Mouse (Mus musculus) heart, postnatal 25 days (tissue): ENCODE data around the gene Ubn1. TPM values are rescaled to one million over a fixed set of nuclear protein-coding genes. Genes with fewer than 3 reads are reported as not detected.

Experiments used
- DNase-seq: peaks from one replicate; pipeline ENCODE4 v3.0.0; 2022; ENCODE audit warnings: low spot score
- intact Hi-C: fragments of 180-260 bp; cut with DNase I; formaldehyde crosslinking; loops from one replicate; pipeline ENCODE4 v1.15.1; 2025
- total RNA-seq, 2 experiments: library from RNA; stranded (reverse); gene quantifications; 2 replicates each; pipeline ENCODE4 v1.2.3; 2021

Ubn1 gene
- total RNA-seq = 10 to 100 TPM; 23.5 to 30.8 TPM

GRCm38 (mm10) chr16:5049774-5050234 is at the start of gene Ubn1, which contains the start of gene Glyr1:
Gene Ubn1 (plus strand): TSS chr16:5050057.
Gene Glyr1 (minus strand): TSS chr16:5049863.
- DNase-seq = peak; percentile 99
- intact Hi-C loops = loop anchor here (5.0 kb wide), 2 partner anchors 33 to 88 kb away; partner anchors contain the start of gene Anks3

GRCm38 (mm10) chr16:5000611-5001010 is 49.2 kb upstream of the Ubn1 start:
- intact Hi-C loops = no loop called here

DNA sequence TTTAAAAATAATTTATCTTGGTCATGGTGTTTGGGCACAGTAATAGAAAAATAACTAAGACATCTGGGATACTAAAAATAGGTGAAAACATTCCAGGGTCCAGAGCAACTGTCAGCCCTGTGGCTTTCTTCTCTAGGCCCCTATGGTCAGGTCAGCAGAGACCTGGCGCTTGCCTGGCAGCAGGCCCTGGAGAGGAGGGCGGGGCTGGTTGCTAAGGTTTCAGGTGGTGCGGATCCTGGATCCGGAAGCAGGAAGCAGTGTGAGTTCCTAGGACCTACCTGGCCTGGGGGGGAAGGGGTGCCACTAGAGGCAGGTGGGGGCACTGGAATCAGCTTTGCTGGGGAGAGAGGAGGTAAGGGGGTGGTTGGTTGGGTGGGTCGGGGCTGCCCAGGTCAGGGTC is 42.8 kb upstream of the Ubn1 start, which contains the start of gene Smim22:
TSS of gene Smim22 (plus strand) at position 222 of the 400 bp plus-strand sequence.
- intact Hi-C loops = no loop called here
- DNase-seq = no peak

More at GRCm38 (mm10) chr16:5000611-5001010, 49.2 kb upstream of the Ubn1 start:
- no peak for DNase-seq

DNA sequence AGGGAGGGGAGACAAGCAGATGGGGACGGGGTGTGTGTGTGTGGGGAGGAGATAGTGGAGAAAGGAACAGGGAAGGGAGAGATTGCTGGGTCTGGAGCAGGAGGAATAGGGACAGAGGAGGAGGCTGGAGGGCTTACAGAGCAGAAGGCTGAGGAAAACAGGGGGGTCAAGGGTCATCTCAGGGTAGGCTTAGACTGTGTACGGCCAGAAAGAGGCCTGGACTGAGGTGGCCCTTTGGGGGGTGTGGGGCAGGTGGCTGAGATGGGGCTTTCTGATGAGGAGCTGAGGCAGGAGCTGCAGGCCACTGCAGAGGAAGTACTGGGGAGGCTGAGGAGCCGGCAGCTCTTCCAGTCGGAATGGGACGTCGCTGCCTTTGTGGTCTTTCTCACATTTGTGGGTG is 42.4 kb upstream of the Ubn1 start:
- no peak for DNase-seq
- intact Hi-C loops = no loop called here

GRCm38 (mm10) chr16:5008076-5008475 is 41.8 kb upstream of the Ubn1 start:
- DNase-seq = no peak
- intact Hi-C loops = no loop called here

GRCm38 (mm10) chr16:5010371-5010935 is 39.4 kb upstream of the Ubn1 start:
- no peak for DNase-seq
- intact Hi-C loops = loop anchor here (5.0 kb wide), 1 partner anchor 43 kb away; no protein-coding TSS in a partner anchor

DNA sequence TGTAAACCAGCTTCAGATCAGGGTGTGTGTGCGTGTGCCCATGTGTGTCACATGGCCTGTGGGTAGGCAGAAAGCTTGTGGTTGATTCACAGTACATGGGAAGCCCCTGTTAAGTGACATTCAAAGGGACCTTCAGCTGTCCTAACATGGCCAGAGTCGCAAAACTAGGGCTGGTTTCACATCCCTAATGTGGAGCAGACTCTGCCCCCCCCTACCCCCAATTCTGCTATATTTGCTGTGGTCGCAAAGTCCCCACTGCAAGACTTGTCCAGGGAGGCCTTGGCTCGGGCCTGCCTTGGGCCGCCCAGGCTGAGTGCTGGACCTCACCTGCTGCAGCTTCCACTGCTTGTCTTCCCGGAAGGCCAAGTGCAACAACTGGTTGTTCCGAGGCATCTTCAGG is 38.6 kb upstream of the Ubn1 start:
- intact Hi-C loops = loop anchor here (5.0 kb wide), 1 partner anchor 44 kb away; no protein-coding TSS in a partner anchor
- no peak for DNase-seq

- intact Hi-C loops = loop anchor here (5.0 kb wide), 1 partner anchor 45 kb away; no protein-coding TSS in a partner anchor
- DNase-seq = no peak
Observed at GRCm38 (mm10) chr16:5012036-5013005, 37.5 kb upstream of the Ubn1 start.

DNA sequence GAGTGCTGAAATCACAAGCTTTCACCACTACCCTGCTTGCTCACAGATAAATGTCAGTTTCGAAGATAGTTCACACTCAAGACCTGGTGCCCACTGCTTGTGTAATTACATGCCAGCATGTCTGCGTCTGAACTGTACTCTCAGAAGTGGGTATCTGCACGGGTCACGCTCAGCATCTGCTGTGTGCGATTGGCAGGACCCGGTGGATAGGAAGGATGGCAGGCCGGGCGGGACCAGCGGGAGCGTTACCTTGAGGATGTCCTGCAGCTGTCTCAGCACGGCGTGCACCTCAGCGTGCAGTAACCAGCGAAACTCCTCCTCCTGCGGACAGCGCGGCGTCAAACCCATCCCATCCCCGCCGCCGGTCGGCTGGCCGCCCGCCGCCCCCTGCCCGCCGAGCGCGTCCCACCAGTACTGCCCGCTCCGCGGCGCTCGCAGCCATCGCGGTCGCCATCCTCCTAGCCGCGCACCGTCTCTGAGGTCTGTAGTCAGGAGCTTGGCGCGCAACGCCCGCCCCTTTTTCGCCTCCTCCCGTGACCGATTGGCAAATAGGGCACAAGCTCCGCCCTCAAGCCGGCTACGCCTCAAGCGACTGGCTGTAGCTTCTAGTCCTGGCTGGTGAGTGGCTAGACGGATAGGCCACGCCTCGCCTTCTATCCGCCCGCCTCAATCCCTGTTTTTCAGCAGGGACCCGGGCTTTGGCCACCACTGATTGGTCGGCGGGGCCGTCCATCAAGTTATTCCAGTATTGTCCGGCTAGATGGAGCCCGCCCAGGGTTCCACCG is 36.6 kb upstream of the Ubn1 start, which contains the start of gene Rogdi:
TSS of gene Rogdi (minus strand) at position 500 of the 785 bp plus-strand sequence.
- DNase-seq = peak; percentile 98
- intact Hi-C loops = loop anchor here (5.0 kb wide), 1 partner anchor 46 kb away; no protein-coding TSS in a partner anchor

GRCm38 (mm10) chr16:5014578-5014977 is 35.3 kb upstream of the Ubn1 start:
- no peak for DNase-seq
- intact Hi-C loops = loop anchor here (5.0 kb wide), 1 partner anchor 47 kb away; no protein-coding TSS in a partner anchor

DNA sequence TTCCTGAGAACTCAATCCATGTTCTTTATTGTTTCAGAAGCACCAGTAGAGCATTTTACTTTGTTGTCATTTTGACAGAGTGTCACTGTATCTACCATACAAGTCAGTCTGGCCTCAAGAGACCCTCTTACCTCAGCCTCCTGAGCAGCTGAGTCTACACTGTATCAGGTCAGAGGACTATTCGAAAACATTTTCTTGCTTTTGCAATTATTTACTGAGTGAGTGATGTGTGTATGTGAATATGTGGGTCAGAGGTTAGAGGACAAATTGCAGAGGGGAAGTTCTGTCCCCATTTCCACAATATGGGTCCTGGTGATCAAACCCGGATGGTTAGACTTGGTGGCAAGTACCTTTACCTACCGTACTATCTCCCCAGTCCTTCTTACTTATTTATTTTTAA is 25.8 kb upstream of the Ubn1 start:
- no peak for DNase-seq
- intact Hi-C loops = no loop called here

DNA sequence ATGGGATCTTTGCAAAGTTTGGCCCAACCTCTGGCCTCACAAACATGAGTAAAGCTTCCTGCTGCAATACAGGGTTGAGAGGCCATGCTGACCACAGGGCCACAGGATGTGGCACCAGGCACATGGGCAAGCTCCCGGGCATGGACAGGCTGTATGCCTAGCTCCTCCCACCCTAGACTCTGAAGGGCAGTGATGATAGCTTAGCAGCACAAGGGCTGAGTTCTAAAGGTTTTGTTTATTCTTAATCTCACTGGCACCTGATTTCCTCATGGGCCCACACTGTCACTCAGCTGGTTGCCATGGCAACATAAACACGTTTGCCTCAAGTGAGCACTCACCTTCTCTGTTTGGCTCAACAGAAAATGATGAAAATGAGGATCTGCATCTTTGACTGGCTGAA is 20.0 kb upstream of the Ubn1 start:
- intact Hi-C loops = no loop called here
- no peak for DNase-seq

GRCm38 (mm10) chr16:5035591-5035990 is 14.3 kb upstream of the Ubn1 start:
- intact Hi-C loops = no loop called here
- DNase-seq = no peak

GRCm38 (mm10) chr16:5036649-5037234 is 13.1 kb upstream of the Ubn1 start:
- intact Hi-C loops = no loop called here
- DNase-seq = no peak

DNA sequence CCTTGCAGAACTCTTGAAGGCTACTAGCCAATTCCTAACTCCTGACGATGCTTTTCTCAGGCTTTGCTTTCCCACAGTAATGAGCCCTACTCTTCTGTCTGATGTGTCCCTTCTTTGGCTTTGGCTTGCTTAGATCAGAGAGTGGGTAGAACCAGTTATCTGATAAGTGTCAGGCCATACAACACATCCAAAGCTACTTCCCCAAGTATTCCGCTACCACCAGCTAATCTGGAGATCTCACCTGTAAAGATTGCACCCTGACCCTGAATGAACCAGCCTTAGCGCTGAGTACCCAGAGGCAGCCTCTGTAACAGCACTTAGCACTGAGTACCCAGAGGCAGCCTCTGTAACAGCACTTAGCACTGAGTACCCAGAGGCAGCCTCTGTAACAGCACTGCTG is 4.5 kb upstream of the Ubn1 start:
- intact Hi-C loops = loop anchor here (5.0 kb wide), 1 partner anchor 83 kb away; the partner anchor contains the start of gene Anks3
- DNase-seq = no peak

GRCm38 (mm10) chr16:5049182-5049773 is 579 bp upstream of the Ubn1 start:
- intact Hi-C loops = loop anchor here (5.0 kb wide), 1 partner anchor 87 kb away; the partner anchor contains the start of gene Anks3
- no peak for DNase-seq

GRCm38 (mm10) chr16:5050251-5051110 is 624 bp downstream of the Ubn1 start:
- peak; percentile 76 for DNase-seq
- intact Hi-C loops = loop anchor here (5.0 kb wide), 1 partner anchor 33 kb away; no protein-coding TSS in a partner anchor

DNA sequence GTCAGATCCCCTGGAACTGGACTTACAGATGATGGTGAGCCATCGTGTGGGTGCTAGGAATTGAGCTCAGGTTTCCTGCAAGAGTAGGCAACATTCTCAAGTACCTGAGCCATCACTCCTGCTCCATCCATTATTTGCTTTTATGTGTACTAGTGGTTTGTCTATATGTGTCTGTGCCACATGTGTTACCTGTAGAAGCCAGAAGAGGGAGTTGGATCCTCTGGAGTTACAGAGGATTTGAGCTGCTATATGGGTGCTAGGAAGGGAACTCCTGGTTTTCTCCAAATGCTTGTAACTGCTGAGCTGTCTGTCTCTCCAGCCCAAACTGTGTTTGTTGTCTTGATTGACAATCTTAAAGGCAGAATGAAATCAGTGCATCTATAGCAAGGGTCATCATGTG is 8.3 kb downstream of the Ubn1 start:
- intact Hi-C loops = loop anchor here (5.0 kb wide), 1 partner anchor 84 kb away; no protein-coding TSS in a partner anchor
- DNase-seq = no peak
